Mouse (Mus musculus) left cerebral cortex, adult 8-10 months (tissue): ENCODE measurements around the gene Tnk2. TPM values are rescaled to one million over a fixed set of nuclear protein-coding genes. Genes with fewer than 3 reads are reported as not detected.
"Not testable (repeated sequence)": the region's sequence is repeated elsewhere in the genome, so short reads cannot be mapped to it uniquely, and the experiment has no call there.

Source experiments
- DNase-seq, 2 experiments: peaks; one replicate each; pipeline ENCODE4 v3.0.0; 2022; ENCODE audit warnings: low spot score in 2 of 2
- total RNA-seq, 4 experiments: library from RNA; stranded (reverse); gene quantifications; 2 replicates each; pipeline ENCODE4 v1.2.4; 2022

The Tnk2 gene
- total RNA-seq, 4 experiments from 2014 or later = 243 to 266 (median 252) TPM

- no peak for DNase-seq
These were observed 8.4 kb upstream of the Tnk2 start for GRCm38 (mm10) chr16:32635314-32635713.

- no peak for DNase-seq
These were observed 7.3 kb upstream of the Tnk2 start for GRCm38 (mm10) chr16:32636331-32636730.

GRCm38 (mm10) chr16:32636871-32637521 is 6.7 kb upstream of the Tnk2 start:
- DNase-seq = no peak

- DNase-seq = peak in 1 of 2 experiments; percentile 61
These were observed 5.2 kb upstream of the Tnk2 start for GRCm38 (mm10) chr16:32638476-32638875.

- no peak for DNase-seq
These were observed 3.6 kb upstream of the Tnk2 start for GRCm38 (mm10) chr16:32640096-32640495.

- not testable (repeated sequence) for DNase-seq
These were observed 3.0 kb upstream of the Tnk2 start for GRCm38 (mm10) chr16:32640683-32641082.

GRCm38 (mm10) chr16:32641440-32642219 is 2.0 kb upstream of the Tnk2 start:
- DNase-seq = no peak

- no peak for DNase-seq
These were observed 1.4 kb upstream of the Tnk2 start for GRCm38 (mm10) chr16:32642280-32642679.

GRCm38 (mm10) chr16:32644069-32644800 is 561 bp downstream of the Tnk2 start:
- DNase-seq = peak in 1 of 2 experiments; percentile 71

GRCm38 (mm10) chr16:32644801-32645170 is 1.1 kb downstream of the Tnk2 start:
- DNase-seq = no peak

GRCm38 (mm10) chr16:32645361-32645914 is 1.8 kb downstream of the Tnk2 start:
- no peak for DNase-seq

GRCm38 (mm10) chr16:32646014-32646413 is 2.3 kb downstream of the Tnk2 start:
- DNase-seq = no peak

- DNase-seq = no peak
These were observed 4.0 kb downstream of the Tnk2 start for GRCm38 (mm10) chr16:32647712-32648111.

- no peak for DNase-seq
These were observed 6.8 kb downstream of the Tnk2 start for GRCm38 (mm10) chr16:32650461-32650860.

- no peak for DNase-seq
These were observed 7.4 kb downstream of the Tnk2 start for GRCm38 (mm10) chr16:32650974-32651618.

GRCm38 (mm10) chr16:32654071-32654733 is 10.5 kb downstream of the Tnk2 start:
- DNase-seq = no peak

GRCm38 (mm10) chr16:32655534-32655933 is 11.9 kb downstream of the Tnk2 start:
- no peak for DNase-seq

GRCm38 (mm10) chr16:32656321-32656720 is 12.6 kb downstream of the Tnk2 start:
- no peak for DNase-seq

GRCm38 (mm10) chr16:32656794-32657193 is 13.1 kb downstream of the Tnk2 start:
- DNase-seq = no peak

GRCm38 (mm10) chr16:32657498-32658250 is 14.0 kb downstream of the Tnk2 start:
- no peak for DNase-seq
